Mouse (Mus musculus) heart, postnatal 0 days (tissue): ENCODE results near the gene Pex14.
A peak's percentile ranks its signal among the peaks of the same experiment; 100 is the strongest.

Experiments used
- CTCF ChIP-seq: IDR thresholded peaks from 2 replicates; pipeline ENCODE4 v1.5.1; 2016; ENCODE audit warnings: antibody characterized with exemption, control low read depth, low read depth
- EP300 ChIP-seq: IDR thresholded peaks from 2 replicates; pipeline ENCODE4 v1.6.1; 2016; ENCODE audit warnings: antibody characterized with exemption, low read depth

DNA sequence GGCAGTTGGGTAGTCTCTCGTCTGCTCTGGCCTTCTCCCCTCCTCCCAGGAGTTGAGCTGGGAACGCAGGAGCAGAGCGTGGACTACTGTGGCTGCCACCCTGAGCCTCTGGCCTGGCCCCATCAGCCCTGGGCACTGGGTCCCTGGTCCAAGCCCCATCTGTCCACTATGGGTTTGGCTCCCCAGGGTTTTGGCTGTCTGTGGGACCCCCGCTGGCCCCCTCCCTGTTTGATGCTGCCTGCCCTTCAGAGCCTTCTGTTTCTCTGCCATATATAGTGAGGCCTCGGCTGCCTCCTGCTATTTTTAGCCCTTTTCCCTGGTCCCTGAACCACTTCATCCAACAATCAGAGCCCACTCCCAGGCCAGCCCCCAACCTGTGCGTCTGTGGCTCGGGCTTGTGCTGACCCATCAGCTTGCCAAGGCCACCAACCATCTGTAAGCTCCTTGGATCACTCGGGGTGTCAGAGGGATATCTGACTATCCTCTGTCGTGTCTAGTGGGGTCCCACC is 168.9 kb downstream of the Pex14 start:
- no peak for TF ChIP-seq CTCF
- TF ChIP-seq EP300 = 0 out of 2 replicates have a peak, but pooled peaks have one; percentile 35
